Mouse (Mus musculus): Measurements from ENCODE around the gene Sprr2j-ps. TPM values are rescaled to one million over a fixed set of nuclear protein-coding genes. Genes with fewer than 3 reads are reported as not detected.

Sprr2j-ps gene
- polyA plus RNA-seq, 1 experiment from 2014 or later: not detected

GRCm38 (mm10) chr3:92455151-92455550 is 37.3 kb downstream of the Sprr2j-ps start:
- ATAC-seq (replicated peaks; ENCODE audit: low FRiP score) (no peak), DNase-seq (ENCODE audit: low spot score) (no peak)
- no peaks in the 10 kb centered on the region for H3K27me3 ChIP-seq (replicated peaks; ENCODE audit: control insufficient read depth, insufficient read depth, low read length)
- H3K9ac ChIP-seq (ENCODE audit: low read depth, low read length): no peak overlapping the region
- WGBS: 87% methylated on average over 5 of the region's 5 CpGs
- H3K9me3 ChIP-seq (ENCODE audit: control insufficient read depth, low read length): no peaks in the 10 kb centered on the region
- H3K36me3 ChIP-seq (ENCODE audit: control insufficient read depth, insufficient read depth, low read length): no peaks in the 10 kb centered on the region
- H3K4me1 ChIP-seq (replicated peaks; ENCODE audit: control insufficient read depth, insufficient read depth, low read length): no peaks in the 10 kb centered on the region
- H3K4me2 ChIP-seq: no peak overlapping the region
- no peak overlapping the region for H3K27ac ChIP-seq (ENCODE audit: low read depth, low read length)
- H3K4me3 ChIP-seq (ENCODE audit: low read depth, low read length): no peak overlapping the region

DNA sequence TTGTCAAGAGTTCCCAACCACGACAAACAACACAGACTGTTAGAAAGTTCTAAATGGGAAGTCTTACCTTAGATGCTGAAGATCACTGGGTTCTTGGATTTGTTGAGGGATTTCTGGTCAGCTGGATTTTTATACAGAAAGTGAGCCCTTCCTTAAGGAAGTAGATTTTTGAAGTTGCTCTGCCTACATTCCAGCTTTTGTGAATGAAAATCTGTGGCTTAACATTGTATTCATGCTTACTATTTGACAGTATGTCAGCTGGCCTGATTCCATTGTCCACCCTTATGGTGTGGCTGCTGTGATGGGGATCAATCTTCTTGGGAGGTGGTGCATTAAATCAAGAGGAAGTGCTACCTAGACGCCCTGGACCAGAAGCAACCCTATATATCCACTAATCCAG is 40.7 kb downstream of the Sprr2j-ps start, which contains the start of gene Sprr3:
TSS of gene Sprr3 (minus strand) at position 101 of the 400 bp plus-strand sequence.
- ATAC-seq (replicated peaks; ENCODE audit: low FRiP score): no peak
- H3K9ac ChIP-seq (ENCODE audit: low read depth, low read length): no peak within 1 kb of the TSS
- H3K4me2 ChIP-seq: no peak within 1 kb of the TSS
- H3K4me3 ChIP-seq (ENCODE audit: low read depth, low read length): no peak within 1 kb of the TSS
- WGBS: 59% methylated on average over 2 of the region's 2 CpGs
- no peak within 1 kb of the TSS for H3K27ac ChIP-seq (ENCODE audit: low read depth, low read length)
- no peaks in the 10 kb centered on the region for H3K4me1 ChIP-seq (replicated peaks; ENCODE audit: control insufficient read depth, insufficient read depth, low read length)
- H3K27me3 ChIP-seq (replicated peaks; ENCODE audit: control insufficient read depth, insufficient read depth, low read length): no peaks in the 10 kb centered on the region
- no peaks in the 10 kb centered on the region for H3K9me3 ChIP-seq (ENCODE audit: control insufficient read depth, low read length)
- DNase-seq (ENCODE audit: low spot score): no peak
- H3K36me3 ChIP-seq (ENCODE audit: control insufficient read depth, insufficient read depth, low read length): no peaks in the 10 kb centered on the region

DNA sequence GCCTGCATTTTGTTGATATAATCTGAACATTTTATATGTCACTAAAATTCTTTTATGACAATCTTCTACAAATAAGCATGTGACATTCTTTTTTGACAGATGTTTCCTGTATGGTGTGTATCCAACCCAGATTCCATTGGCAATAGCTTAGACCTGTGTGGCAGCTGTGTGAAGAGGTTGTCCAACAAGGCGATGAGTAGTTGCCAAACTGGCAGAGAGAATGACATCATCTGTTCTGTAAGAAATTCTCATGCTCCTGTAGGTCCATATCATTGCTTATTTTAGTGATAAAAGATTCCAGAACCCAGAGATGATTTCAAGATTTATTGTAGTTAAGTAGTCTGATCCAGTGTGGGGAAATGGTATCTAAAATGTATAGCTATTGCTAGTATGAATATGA is 48.7 kb downstream of the Sprr2j-ps start:
- DNase-seq (ENCODE audit: low spot score): no peak
- Histone ChIP-seq H3K27me3 (replicated peaks; ENCODE audit: control insufficient read depth, insufficient read depth, low read length) (no peaks in the 10 kb centered on the region), H3K9me3 (ENCODE audit: control insufficient read depth, low read length) (no peaks in the 10 kb centered on the region), H3K4me2 (no peak overlapping the region), H3K27ac (ENCODE audit: low read depth, low read length) (no peak overlapping the region), H3K4me3 (ENCODE audit: low read depth, low read length) (no peak overlapping the region), H3K4me1 (replicated peaks; ENCODE audit: control insufficient read depth, insufficient read depth, low read length) (no peaks in the 10 kb centered on the region), H3K9ac (ENCODE audit: low read depth, low read length) (no peak overlapping the region), H3K36me3 (ENCODE audit: control insufficient read depth, insufficient read depth, low read length) (no peaks in the 10 kb centered on the region)
- WGBS: 80% methylated on average over 1 of the region's 1 CpGs
- no peak for ATAC-seq (replicated peaks; ENCODE audit: low FRiP score)

DNA sequence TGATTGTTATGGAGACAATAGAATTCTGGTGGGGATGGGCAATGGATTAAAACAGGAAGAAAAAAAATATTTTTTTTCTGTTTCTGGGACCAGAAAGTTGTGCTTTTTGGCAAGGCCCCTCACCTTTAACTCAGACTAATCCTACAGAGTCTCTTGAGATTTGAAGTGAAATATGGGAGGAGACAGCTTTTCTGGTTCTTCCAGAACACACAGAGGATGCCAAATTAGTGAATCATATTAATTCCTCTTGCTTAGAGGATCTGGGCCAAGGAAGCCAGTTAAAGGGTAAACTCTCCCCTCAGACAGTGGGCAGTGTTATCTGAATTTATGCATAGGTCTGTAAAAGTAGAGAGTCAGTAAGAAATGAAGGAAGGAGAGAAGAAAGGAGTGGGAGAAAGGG is 49.5 kb downstream of the Sprr2j-ps start:
- Histone ChIP-seq H3K9ac (ENCODE audit: low read depth, low read length) (no peak overlapping the region), H3K4me1 (replicated peaks; ENCODE audit: control insufficient read depth, insufficient read depth, low read length) (no peaks in the 10 kb centered on the region), H3K27ac (ENCODE audit: low read depth, low read length) (no peak overlapping the region), H3K4me2 (no peak overlapping the region), H3K4me3 (ENCODE audit: low read depth, low read length) (no peak overlapping the region), H3K27me3 (replicated peaks; ENCODE audit: control insufficient read depth, insufficient read depth, low read length) (no peaks in the 10 kb centered on the region), H3K36me3 (ENCODE audit: control insufficient read depth, insufficient read depth, low read length) (no peaks in the 10 kb centered on the region), H3K9me3 (ENCODE audit: control insufficient read depth, low read length) (no peaks in the 10 kb centered on the region)
- no peak for ATAC-seq (replicated peaks; ENCODE audit: low FRiP score)
- no peak for DNase-seq (ENCODE audit: low spot score)

Other genes starting within 250 kb of the Sprr2j-ps start
- not detected in 2 replicates for gene Sprr2a1, start 202.3 kb upstream of the Sprr2j-ps start, polyA plus RNA-seq (2014; fragmentation: Nextera tagmentation; extraction: Ambion mirVana)
- gene Sprr2a2, start 202.2 kb upstream of the Sprr2j-ps start, polyA plus RNA-seq (2014; fragmentation: Nextera tagmentation; extraction: Ambion mirVana): 1.1 TPM in 1 of 2 replicates, not detected in the other
- gene Sprr2a3, start 132.7 kb upstream of the Sprr2j-ps start, polyA plus RNA-seq (2014; fragmentation: Nextera tagmentation; extraction: Ambion mirVana): not detected in 2 replicates
- gene Sprr2b, start 101.5 kb upstream of the Sprr2j-ps start, polyA plus RNA-seq (2014; fragmentation: Nextera tagmentation; extraction: Ambion mirVana): not detected in 2 replicates
- not detected in 2 replicates for gene Sprr2d, start 78.9 kb upstream of the Sprr2j-ps start, polyA plus RNA-seq (2014; fragmentation: Nextera tagmentation; extraction: Ambion mirVana)
- not detected in 2 replicates for gene Sprr2e, start 65.9 kb upstream of the Sprr2j-ps start, polyA plus RNA-seq (2014; fragmentation: Nextera tagmentation; extraction: Ambion mirVana)
- gene Sprr2f, start 52.9 kb upstream of the Sprr2j-ps start, polyA plus RNA-seq (2014; fragmentation: Nextera tagmentation; extraction: Ambion mirVana): not detected in 2 replicates
- not detected in 2 replicates for gene Sprr2h, start 32.4 kb upstream of the Sprr2j-ps start, polyA plus RNA-seq (2014; fragmentation: Nextera tagmentation; extraction: Ambion mirVana)
- gene Sprr2i, start 10.1 kb upstream of the Sprr2j-ps start, polyA plus RNA-seq (2014; fragmentation: Nextera tagmentation; extraction: Ambion mirVana): not detected in 2 replicates
- gene Gm9774, start 11.3 kb downstream of the Sprr2j-ps start, polyA plus RNA-seq (2014; fragmentation: Nextera tagmentation; extraction: Ambion mirVana): 7.2 and 9.1 TPM in 2 replicates
- not detected in 2 replicates for gene Sprr2k, start 14.5 kb downstream of the Sprr2j-ps start, polyA plus RNA-seq (2014; fragmentation: Nextera tagmentation; extraction: Ambion mirVana)
- not detected in 2 replicates for gene Sprr1b, start 20.7 kb downstream of the Sprr2j-ps start, polyA plus RNA-seq (2014; fragmentation: Nextera tagmentation; extraction: Ambion mirVana)
- not detected in 2 replicates for gene Sprr3, start 40.6 kb downstream of the Sprr2j-ps start, polyA plus RNA-seq (2014; fragmentation: Nextera tagmentation; extraction: Ambion mirVana)
- gene Sprr1a, start 67.8 kb downstream of the Sprr2j-ps start, polyA plus RNA-seq (2014; fragmentation: Nextera tagmentation; extraction: Ambion mirVana): not detected in 2 replicates
- gene Sprr4, start 82.4 kb downstream of the Sprr2j-ps start, polyA plus RNA-seq (2014; fragmentation: Nextera tagmentation; extraction: Ambion mirVana): not detected in 2 replicates
- gene 2310046K23Rik, start 116.4 kb downstream of the Sprr2j-ps start, polyA plus RNA-seq (2014; fragmentation: Nextera tagmentation; extraction: Ambion mirVana): not detected in 2 replicates
- 0.08 TPM in 1 of 2 replicates, not detected in the other for gene Ivl, start 155.7 kb downstream of the Sprr2j-ps start, polyA plus RNA-seq (2014; fragmentation: Nextera tagmentation; extraction: Ambion mirVana)
- 0.22 TPM in 1 of 2 replicates, not detected in the other for gene Smcp, start 170.9 kb downstream of the Sprr2j-ps start, polyA plus RNA-seq (2014; fragmentation: Nextera tagmentation; extraction: Ambion mirVana)
- gene 2210017I01Rik, start 189.4 kb downstream of the Sprr2j-ps start, polyA plus RNA-seq (2014; fragmentation: Nextera tagmentation; extraction: Ambion mirVana): not detected in 2 replicates
- not detected in 2 replicates for gene Lce6a, start 203.6 kb downstream of the Sprr2j-ps start, polyA plus RNA-seq (2014; fragmentation: Nextera tagmentation; extraction: Ambion mirVana)
- not detected in 2 replicates for gene Lce1a1, start 230.2 kb downstream of the Sprr2j-ps start, polyA plus RNA-seq (2014; fragmentation: Nextera tagmentation; extraction: Ambion mirVana)
- gene Lce1b, start 238.8 kb downstream of the Sprr2j-ps start, polyA plus RNA-seq (2014; fragmentation: Nextera tagmentation; extraction: Ambion mirVana): not detected in 2 replicates